Mouse (Mus musculus): ENCODE data around the gene Lama4.
A peak's percentile ranks its signal among the peaks of the same experiment; 100 is the strongest.

Lama4 gene

DNA sequence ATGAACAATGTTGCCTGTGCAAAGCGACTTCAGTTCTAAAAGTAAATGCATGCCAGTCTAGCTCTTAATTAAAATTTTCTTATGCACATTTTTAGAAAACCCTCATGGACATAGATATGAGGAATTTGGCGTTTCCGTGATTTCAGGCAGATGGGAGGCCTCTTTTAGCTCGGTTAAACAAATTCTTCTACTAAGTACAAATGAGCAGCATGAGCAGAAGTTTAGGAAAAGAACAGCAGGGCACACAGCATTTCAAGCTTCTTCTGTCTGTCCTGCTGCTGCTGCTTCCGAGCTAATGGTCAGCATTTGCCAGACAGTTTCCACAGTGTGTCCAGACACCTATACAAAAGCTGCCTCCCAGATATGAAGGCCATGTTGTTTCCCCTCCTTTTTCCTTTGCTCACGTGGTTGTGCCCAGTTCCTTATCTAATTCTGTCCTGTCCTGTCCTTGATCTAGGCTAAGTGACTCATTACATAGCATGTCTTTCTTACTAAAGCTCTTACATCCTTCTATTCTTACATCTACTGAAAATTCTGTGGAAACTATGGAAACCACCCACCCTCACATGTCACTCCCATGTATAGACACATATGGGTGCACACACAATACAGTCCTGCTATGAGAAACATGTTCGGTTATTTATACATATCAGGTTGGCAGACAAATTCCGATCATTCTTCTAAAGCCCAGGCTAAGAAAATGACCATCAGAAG, 84.4 kb downstream of the Lama4 start:
- no peak for DNase-seq (ENCODE audit: low read depth)

DNA sequence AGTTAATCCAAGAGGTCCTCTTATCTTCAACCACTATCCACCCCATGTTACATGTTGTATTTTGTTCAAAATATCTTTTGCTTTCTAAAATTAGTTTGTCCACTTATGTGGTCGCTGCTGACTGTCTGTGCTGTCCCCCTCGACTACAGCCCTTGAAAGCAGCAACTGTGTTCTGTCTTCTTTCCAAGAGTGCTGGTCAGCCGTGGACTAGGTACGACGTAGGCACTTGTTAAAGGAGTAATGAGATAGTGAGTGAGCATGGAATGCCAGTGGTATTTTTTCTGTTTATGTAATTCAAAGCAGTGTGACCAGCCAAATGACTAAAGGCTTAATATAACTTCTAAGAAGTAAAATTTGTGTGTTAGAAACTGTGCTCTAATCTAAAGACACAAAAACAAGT, 90.7 kb downstream of the Lama4 start:
- DNase-seq (ENCODE audit: low read depth): no peak

DNA sequence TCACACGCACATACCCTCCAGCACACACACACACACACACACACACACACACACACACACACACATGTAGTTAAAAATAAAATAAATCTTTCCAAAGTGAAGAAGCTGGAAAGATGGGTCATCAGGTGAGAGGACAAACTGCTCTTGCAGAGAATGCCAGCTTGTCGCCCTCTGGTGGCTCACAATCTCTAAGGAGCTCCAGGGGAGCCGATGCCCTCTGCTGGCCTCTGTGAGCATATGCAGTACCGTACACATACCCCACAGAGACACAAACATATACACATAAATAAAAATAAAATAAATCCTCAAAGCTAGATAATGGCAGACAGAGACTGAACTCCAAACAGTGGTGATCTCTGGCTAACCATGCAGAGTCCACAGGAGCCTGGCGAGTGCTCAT, 99.4 kb downstream of the Lama4 start:
- DNase-seq (ENCODE audit: low read depth): peak; percentile 54

DNA sequence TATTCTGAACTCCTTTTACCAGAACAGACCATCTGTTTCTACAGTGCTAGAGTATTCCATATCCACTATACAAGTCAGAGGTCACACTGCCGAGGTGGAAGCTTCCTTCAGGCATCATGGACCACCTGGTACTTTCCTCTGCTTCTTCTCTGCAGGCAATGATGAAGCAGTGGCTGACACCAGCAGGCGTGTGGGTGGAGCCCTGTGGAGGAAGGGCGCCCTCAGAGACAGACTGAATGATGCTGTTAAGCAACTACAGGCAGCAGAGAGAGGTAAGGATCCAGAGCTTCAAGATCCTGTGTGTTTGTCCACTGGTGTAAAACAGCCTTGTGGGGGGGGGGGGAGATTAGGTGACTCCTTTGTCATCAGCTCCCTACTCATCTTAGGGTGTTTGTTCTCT, 100.1 kb downstream of the Lama4 start:
- DNase-seq (ENCODE audit: low read depth): no peak

DNA sequence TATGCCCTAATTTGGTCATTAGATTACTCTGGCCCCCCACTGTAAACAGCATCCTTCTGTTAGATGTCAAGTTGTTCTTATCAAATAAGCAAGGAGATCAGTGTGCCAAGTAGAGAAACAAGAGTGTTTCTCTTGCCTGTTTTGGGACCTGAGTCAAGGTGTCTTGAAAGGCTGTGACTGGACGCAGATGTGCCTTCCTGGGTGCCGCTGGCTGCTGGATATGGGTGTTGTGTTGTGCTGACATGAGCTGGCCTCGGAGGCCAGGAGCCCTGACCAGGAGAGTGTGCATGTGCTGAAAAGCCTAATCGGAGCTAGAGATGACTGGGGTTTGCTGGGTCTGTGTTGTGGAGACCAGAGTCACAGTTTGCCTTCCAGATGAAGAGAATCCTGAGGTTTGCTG, 100.7 kb downstream of the Lama4 start:
- DNase-seq (ENCODE audit: low read depth): no peak

DNA sequence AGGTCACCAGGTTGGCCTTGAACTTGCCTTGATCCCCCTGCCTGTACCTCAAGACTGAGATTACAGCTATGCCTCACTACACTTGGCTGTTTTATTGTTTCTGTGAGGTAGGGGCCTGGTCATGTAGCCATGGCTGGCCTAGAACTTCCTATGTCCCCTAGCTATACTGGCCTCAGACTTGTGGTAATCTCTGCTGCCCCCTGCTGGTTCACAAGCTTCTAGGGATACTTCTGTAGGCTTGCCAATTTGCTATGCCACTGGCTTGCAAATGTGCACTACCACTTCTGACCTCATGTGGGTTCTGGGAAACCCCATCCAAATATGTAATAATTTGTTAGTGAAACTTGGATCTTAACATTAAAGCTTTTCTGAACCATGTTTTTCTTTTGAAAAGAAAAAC, 101.6 kb downstream of the Lama4 start:
- peak; percentile 83 for DNase-seq (ENCODE audit: low read depth)

DNA sequence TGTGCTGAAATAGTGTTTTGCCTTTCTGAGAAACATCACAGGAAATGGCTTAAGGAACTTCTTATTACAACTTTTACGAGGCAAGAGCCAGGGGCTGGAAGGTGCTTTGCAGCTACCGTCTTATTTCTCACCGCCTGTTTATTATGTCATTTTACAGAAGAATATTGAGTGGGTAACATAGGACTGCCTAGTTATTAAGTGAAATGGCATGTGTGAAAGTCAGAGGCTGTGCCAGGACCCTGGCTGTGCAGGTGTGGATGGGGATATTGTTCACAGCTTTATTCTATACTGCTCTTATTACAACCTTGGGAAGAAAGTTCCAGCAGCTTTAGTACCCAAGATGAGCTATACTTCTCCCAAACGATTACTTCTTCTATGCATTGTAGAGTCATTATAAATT, 106.7 kb downstream of the Lama4 start:
- no peak for DNase-seq (ENCODE audit: low read depth)

DNA sequence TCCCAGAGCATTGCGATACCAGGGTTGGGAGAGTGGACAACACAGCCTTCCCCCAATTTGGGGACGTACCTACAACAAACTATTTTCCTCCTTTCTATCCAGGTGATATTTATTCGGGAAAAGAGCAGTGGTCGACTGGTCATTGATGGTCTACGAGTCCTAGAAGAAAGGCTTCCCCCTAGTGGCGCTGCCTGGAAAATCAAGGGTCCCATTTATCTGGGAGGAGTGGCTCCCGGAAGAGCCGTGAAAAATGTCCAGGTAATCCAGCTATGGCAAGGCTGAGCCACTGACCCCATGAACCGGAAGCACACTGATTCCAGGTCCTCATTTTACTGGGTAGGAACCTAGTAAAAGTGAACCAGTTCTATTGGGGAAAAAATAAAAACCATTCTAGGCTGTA, 131.7 kb downstream of the Lama4 start:
- DNase-seq (ENCODE audit: low read depth): peak; percentile 67

DNA sequence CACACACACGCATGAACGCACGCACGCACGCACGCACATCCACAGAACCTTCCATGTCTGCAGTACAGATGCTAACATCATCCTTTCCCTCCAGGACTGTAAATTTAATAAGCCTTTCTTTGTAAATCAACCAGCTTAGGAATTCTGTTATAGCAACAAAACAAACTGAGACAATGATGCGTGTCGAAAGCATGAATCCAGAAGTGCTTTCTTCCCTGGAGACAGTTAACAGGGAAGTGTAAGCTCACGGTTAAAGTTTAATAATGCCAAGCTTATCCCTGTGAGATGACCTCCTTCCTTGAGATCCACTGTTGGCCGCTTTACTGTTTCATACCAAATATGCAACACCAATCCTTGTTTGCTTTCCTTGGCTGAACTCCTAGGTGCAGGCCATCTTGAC, 133.4 kb downstream of the Lama4 start:
- no peak for DNase-seq (ENCODE audit: low read depth)

DNA sequence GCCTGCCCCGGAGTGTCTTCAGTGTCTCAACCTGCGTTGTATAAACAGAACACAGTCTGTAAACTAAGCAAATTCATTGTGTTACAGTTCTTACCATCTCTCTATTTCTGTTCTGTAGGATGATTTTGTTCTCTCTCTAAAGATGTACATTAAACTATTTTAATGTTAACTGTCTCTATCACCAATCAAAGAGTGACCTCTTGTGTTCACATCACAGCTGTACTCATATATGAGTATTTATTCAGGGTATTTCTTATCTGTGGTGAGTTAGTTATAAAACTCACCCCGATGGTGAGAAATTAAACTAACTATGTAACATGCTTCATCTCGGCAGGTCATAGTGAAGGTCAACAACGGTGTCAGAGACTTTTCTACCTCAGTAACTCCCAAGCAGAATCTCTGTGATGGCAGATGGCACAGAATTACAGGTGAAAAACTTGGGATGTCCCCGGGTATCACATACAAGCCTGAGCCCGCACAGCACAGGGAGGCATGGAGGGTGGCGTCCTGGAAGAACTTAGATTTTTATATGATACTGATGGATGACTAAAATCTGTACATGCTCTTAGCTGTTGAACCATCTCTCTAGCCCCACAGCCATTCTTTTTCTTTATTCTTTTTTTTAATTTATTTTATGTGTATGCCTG, 139.6 kb downstream of the Lama4 start:
- DNase-seq (ENCODE audit: low read depth): no peak

DNA sequence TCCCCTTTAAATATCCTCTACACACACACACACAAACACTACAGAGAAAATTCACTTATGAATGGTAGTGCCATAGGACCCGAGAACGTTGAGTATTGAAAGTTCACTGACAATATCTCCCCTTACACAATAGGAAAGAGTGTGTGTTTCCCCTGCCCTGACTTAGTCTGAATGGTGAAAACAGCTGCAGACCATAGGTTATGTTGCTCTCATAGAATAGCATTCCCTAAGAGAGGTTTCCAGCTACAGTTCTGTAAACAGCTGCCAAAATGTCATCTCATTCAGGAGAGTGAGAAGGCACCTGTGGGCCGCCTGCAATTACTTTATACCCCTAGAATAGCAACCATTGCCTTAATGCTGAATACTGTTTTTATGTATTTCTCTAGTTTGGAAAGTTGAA, 141.1 kb downstream of the Lama4 start:
- no peak for DNase-seq (ENCODE audit: low read depth)

DNA sequence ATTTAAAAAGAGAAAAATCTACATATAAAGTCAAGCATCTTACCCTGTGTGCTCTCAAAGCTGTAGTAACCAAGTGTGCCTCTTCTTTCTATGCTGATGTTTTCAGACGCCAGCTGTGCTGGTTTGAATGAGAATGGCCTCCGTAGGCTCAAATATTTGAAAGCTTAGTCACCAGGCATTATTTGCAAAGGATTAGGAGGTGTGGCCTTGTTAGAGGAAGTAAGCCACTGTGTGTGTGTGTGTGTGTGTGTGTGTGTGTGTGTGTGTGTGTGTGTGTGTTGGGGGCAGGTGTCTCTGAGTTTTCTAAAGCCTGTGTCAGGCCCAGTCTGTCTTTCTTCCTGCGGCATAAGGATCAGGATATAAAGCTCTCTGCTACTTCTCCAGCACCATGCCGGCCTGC, 141.6 kb downstream of the Lama4 start:
- peak; percentile 14 for DNase-seq (ENCODE audit: low read depth)

DNA sequence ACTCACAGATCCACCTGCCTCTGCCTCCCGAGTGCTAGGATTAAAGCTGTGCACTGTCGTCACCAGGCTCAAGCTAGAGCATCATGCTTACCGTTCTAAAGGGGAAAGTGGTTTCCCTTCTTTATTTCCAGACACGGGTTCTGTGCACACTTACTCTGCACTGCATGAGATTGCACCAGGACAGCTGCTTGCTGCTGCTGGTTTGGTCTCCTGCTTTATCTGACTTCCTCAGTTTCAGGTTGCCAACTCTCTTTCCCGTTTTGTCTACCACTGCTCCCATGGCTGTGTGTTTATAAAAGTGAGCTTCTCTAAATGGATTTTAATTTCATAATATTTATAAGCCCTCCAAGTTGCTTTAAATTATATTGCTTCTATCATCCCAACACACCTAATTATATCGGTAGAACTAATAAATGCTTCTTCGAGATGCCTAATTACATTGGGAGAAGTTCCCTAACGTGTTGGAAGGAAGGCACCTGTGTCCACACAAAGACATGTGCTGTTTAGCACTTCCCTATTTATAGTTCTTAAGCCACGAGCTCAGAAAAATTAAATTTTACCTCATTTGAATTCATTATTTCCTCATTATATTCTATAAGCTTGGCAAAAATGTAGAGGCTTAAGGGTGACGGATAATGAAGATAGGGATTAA, 143.6 kb downstream of the Lama4 start:
- no peak for DNase-seq (ENCODE audit: low read depth)

DNA sequence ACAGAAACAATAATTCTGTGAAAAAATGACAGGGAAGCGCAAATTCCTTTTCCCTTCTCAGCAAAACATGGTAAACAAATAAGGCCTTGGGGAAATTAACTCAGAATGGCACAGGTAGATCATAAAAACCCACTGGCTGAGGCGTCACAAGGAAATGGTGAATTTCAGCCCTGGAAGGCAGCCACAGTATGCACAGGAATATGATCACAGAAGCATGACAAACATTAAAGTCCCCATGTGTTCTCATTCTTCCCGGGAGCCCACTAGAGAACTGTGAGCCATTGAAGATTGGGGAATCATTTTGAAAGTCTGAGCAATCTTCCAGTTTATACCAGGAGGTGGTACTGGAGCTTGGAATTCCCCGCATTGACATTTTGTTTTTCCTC, 144.2 kb downstream of the Lama4 start:
- no peak for DNase-seq (ENCODE audit: low read depth)

DNA sequence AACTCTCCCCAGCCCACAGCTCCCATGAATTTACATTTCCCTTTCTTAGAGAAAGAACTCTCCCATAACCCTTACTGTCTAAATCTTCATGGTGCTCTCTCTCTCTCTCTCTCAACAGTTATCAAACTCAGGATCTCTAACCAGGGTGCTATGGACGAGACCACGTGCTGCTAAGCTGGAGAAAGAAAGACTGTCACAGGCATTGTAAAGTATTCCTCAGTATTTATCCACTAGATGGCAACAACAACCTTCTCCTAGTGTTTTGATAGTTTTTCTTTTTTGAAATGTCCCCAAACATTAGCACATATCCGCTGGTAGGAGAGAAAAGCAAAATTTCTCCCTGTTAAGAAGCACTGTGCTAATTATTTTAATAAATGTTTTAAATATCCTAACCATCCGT, 156.1 kb downstream of the Lama4 start:
- peak; percentile 39 for DNase-seq (ENCODE audit: low read depth)

DNA sequence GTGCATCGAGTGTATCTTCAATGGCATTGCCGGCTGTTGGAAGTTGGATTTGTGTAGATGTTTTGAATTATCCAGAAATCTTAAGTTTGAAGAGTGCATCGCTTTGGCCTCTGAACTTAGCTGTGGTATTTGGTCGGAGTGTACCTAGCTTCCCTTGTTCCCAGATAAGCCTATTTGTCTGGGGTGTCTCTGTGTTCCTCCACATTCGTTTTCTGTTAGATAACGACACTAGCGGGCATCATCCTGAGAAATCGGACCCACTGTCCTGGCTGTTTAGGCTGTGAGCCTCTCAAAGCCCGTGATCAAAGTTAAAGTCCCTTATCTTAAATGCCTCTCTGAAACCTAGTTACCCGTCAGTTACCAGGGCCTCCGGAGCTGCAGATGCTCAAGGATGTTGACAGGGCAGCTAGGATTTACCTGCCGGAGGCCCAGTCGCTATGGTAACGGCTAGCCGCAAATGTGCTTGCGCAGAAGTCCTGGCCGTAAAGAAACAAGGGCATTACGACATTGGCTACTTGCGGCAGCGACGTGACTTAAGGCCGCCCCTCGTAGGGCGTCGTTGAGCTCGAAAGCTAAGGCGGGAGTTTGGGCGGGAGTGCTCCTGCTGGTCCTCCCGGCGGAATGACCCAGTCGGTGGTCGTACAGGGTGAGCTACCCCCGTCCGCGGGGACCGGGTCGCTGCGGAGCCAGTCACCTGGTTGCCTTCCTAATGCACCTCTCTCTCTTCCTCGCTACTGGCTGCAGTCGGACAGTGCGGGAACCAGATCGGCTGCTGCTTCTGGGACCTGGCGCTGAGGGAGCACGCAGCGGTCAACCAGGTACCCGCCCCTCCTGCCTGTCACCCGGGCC, 168.4 kb downstream of the Lama4 start, which contains the start of the genes Fam229b and Tube1:
Gene Fam229b (minus strand): TSS at position 453 of the 849 bp plus-strand sequence.
Gene Tube1 (plus strand): TSS at position 515 of the 849 bp plus-strand sequence.
- DNase-seq (ENCODE audit: low read depth): peak; percentile 96

DNA sequence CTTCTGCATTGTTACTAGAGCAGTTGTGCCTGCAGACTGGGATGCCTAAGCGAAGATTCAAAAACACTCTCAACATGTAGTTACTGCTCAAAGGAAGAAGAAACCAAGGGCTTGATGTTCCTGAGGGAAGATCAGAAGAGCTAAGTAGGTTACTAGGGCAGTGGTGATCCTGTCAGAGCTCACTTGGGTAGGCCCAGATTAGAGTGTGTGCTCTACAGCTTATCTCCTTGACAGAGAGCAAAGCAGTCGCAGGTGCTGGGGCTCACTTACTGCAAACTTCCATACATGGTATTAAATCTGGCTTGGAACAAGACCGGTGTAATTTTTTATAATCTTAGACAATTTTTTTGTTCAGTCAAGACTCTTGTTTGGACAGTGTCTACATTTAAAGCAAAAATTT, 172.5 kb downstream of the Lama4 start:
- no peak for DNase-seq (ENCODE audit: low read depth)

DNA sequence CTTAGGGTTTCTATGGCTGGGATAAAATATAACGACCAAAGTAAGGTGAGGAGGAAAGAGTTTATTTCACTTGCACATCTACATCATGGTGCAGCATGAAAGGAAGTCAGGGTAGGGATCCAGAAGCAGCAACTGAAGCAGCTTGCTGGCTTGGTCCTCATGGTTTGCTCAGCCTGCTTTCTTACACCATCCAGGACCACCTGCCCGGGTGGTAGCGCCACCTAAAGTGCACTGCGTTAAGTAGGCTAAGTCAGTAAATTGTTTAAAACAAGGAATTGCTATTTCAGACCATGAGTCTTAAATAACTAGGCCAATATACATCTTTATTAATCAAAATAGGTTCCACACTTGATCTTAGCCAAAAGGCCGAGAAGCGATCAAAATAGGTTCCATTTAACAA, 173.4 kb downstream of the Lama4 start:
- no peak for DNase-seq (ENCODE audit: low read depth)

DNA sequence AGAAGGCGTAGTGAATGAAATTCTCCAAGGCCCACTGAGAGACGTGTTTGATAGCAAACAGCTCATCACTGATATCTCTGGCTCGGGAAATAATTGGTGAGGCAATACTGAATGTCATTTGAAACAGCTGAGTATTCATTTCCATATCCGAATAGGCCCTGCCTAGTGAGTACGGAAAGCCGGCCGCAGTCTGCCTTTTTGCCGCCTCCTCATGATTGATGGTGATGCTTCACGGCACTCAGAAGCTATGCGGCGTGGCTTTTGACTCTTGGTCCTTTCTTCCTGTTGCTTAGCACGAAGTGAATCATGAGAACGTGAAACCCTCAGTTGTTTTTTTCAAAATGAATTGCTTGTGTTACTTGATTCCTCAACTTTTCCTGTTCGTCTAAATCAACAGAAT, 175.5 kb downstream of the Lama4 start:
- DNase-seq (ENCODE audit: low read depth): no peak

DNA sequence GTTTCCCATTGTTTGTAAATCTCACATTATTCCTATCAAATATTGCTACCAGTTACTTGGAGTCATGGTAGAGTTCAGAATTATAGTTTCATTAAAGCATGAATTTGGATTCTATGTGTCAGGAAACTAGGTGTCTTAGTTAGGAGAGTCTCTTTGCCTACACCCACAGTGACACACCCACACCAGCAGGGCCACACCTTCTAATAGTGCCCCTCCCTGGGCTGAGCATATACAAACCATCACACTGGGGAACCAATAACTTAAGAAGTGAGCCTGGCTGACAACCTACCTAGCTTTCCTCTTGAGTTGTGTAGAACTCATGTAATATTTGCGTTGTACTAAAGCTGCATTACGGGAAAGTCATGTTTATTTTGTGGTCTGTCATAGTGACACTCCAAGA, 176.1 kb downstream of the Lama4 start:
- no peak for DNase-seq (ENCODE audit: low read depth)

DNA sequence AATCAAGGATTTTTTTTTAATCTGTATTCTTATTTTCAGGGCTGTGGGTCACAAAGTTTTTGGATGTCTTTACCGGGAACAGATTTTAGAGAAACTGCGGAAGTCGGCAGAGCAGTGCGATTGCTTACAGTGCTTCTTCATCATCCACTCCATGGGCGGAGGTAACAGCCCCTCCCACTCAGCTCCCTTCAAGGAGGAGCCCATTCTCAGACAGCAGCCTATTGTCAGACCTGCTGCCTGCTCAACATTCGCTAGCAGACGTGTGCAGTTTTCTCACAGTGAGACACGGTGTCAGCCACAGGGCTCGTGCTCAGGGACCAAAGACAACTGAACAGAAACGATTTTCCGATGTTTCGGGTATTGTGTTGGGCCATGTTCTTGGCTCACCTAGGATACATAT, 176.9 kb downstream of the Lama4 start:
- DNase-seq (ENCODE audit: low read depth): no peak

DNA sequence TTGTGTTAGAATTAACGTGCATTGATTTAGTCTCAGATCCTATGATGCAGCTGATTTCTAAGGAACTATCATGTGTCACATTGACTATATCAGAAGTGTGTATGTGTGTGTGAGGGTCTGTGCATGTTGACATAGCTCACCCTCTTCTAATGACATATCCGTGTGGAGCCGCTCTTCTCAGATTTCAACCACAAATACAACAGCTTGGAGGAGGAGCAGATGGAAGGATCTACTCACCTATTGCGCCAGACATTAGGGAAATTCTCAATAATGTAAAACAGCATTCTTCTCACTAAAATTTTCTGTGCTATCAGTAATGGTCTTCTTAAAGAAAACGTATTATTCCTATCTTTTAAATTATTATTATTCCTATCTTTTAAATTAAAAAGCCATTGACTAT, 191.4 kb downstream of the Lama4 start:
- DNase-seq (ENCODE audit: low read depth): peak; percentile 43

Data from NIH3T3 (cell line).